Mouse (Mus musculus) B cell, adult 62 days (primary cell): ENCODE results near the gene Snai3. TPM values are rescaled to one million over a fixed set of nuclear protein-coding genes. Genes with fewer than 3 reads are reported as not detected.

Source experiments
- total RNA-seq: library from RNA; stranded (reverse); gene quantifications from 4 replicates; pipeline ENCODE4 v1.2.4, GENCODE M21; 2023

Snai3 gene
- 3.0 to 5.5 TPM (median 3.5 TPM) in 4 replicates for total RNA-seq

DNA sequence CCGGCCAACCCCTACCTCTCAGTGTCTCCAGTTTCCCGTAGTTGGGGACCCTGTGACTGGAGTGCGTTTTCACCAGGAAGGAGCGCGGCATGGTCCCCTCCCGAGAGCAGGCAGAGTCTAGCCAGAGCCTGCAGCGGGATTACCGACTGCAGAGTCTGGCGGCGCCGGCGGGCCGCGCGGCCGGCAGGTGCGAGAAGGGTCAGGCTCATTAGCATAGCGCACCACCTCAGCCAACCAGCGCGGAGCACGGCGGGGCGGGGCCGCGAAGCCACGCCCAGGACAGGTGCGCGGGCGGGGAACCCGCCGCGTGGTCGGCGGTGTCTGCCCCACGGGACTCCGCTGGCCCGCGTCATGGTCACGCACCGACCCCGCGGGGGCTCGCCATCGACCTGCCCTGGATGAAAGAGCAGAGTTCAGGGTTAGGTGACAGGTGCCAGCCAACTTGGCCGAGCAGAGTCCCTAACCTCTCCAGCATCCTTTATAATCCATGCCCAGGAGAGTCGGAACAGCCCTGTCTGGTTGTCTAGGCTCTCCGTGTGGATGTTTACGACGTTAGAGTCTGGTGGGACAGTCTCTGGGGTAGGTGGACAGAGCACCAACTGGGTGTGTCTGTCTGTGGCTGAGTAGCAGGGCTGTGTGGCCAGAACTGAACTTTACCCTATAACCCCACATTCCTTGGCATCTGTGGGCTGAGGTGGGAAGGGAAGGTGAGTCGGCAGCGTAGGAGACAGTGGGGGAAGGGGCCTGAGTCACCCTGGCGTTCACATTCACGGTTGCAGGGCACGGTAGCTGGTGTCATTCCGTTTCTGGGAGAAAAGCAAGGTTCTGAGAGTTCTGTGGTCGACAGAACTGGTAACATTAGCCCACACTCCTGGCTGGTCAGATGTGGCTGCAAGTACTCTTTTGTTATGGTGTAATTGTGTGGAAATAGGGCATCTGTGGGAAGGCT lies at the start of gene Snai3:
Snai3 (minus strand) TSS at position 210 of the 949 bp plus-strand sequence.

DNA sequence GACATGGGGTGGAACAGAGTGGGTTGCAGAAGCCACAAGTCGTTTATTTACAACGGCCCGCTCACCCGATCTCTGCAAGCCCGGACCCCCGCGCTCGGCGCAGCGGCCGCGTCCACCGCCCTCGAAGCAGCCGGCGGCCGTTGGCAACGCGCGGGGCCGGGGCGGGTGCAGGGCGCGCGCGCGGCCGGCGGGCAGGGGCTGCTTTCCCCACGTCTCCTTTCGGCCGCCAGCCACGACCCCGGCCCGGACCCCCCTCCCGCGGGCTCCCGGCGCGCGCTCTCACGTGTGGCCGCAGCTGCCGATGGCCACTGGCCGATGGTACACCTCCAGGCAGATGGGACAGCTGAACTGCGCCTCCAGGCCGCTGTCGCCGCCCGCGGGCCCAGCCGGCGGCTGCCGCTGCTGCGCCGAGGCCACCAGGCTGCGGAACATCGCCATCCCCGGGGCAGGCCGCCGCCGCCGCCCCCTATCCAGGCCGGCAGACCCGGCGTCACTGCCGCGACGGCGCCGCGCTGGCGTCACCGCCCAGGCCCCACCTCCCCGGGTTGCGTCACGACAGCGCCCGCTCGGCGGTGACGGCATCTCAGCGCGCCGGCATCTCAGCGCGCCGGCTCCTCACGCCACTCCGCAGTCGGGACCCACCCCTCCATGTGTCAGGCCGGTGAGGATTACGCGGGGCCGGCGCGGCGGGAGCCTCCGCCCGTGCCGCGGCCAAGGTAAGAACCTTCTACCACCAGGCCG lies 15.2 kb upstream of the Snai3 start, which contains the start of the genes Rnf166 and Ctu2:
Rnf166 (minus strand) TSS at position 485 of the 741 bp plus-strand sequence.
Ctu2 (plus strand) TSS at position 564 of the 741 bp plus-strand sequence.

GRCm38 (mm10) chr8:122443262-122444006 lies 17.1 kb downstream of the Snai3 start, which contains the start of gene Mvd:
Mvd (minus strand) TSS chr8:122443422.

DNA sequence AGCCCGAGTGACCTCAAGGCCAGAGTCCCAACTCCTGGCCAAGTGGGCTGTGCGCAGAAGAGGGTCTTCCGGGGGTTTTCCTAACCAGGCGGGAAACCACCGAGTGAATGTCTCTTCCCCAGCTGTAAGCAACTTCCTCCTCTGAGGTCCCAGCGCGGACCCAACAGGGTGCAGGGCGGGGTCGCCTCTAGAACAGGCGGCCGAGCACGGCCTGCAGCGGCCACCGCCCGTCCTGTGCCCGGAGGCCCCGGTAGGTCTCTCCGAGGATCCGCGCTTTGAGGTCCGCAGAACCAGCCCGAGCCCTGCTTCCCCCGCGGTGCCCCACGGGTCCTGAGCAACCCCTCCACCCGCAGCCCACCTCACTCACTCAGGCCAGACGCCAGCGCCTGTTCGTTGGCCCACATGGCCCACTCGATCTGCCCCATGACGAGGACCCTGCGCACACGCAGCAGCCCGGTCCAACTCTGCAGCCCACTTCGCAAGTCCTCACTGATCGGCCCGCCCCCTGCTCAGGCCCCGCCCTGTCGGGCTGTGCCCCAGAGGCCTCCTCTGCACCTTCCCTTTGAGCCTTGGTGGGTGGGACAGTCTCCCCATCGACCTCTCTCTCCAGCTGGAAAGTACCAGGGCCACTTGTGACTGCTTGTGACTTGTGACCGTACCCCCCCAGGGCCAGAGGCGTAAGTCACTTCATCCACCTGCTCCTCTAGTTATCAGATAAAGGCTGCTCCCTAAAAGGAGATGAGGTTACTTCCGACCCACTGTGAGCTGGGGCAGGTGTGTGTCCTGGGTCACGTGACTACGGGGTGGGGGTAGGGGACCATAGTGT lies 27.9 kb downstream of the Snai3 start, which contains the start of gene Cyba:
Cyba (minus strand) TSS at position 488 of the 826 bp plus-strand sequence.

DNA sequence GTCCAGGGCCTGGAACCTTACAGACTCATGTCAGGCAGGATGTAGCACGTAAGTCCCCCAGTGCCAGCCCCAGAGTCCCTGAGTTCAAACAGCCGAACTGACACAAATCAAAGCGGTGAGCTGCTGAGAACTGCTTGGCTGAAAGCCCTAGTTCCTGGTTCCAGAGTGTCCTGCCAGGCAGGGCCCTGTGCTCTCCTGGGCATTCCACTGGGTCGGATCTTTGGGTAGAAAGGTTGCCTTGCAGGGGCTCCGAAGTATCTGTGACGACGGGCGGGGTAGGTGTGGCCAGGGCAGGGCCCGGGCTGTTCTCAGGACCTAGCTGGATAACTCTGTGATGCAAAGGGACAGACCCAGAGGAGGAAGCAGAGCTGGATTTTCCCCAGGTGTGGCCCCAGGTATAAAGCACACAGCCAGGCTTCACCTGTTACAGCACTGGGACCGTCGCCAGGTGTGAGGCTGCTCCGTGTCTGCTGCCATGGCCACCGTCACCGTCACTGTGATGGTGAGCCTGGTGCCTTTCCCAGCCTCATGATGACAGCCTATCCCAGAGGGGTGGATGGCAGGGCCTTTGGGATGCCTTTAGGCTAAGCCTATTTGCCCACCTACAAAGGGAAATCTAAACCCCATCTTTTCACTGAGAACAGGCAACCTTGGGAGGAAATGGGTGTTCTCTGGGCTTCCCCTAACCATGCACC lies 39.0 kb downstream of the Snai3 start, which contains the start of gene Il17c:
Il17c (plus strand) TSS at position 645 of the 695 bp plus-strand sequence.

Other genes with a start within 250 kb of the Snai3 start
- gene Zfpm1, start 178.6 kb downstream of the Snai3 start, total RNA-seq, result 15.6 to 24.2 TPM (median 19.0 TPM) in 4 replicates
- gene Trhr2, start 100.0 kb downstream of the Snai3 start, total RNA-seq, result not detected in 4 replicates
- gene Zc3h18, start 84.1 kb downstream of the Snai3 start, total RNA-seq, result 104 to 112 TPM (median 110 TPM) in 4 replicates
- gene Il17c, start 38.7 kb downstream of the Snai3 start, total RNA-seq, result 1.2 to 2.1 TPM (median 1.9 TPM) in 3 of 4 replicates, not detected in the other
- 304 to 323 TPM (median 311 TPM) in 4 replicates for gene Cyba, start 27.8 kb downstream of the Snai3 start, total RNA-seq
- 5.4 to 7.5 TPM (median 6.5 TPM) in 4 replicates for gene Mvd, start 17.3 kb downstream of the Snai3 start, total RNA-seq
- gene Rnf166, start 15.3 kb upstream of the Snai3 start, total RNA-seq, result 34.1 to 39.4 TPM (median 36.4 TPM) in 4 replicates
- gene Ctu2, start 15.4 kb upstream of the Snai3 start, total RNA-seq, result 60.9 to 70.8 TPM (median 67.0 TPM) in 4 replicates
- 50.5 to 59.6 TPM (median 55.8 TPM) in 4 replicates for gene Piezo1, start 90.6 kb upstream of the Snai3 start, total RNA-seq
- 161 to 179 TPM (median 171 TPM) in 4 replicates for gene Cdt1, start 107.3 kb upstream of the Snai3 start, total RNA-seq
- gene Aprt, start 116.2 kb upstream of the Snai3 start, total RNA-seq, result 69.4 to 88.1 TPM (median 84.2 TPM) in 4 replicates
- gene Galns, start 150.7 kb upstream of the Snai3 start, total RNA-seq, result 25.2 to 31.3 TPM (median 29.0 TPM) in 4 replicates
- gene Trappc2l, start 150.9 kb upstream of the Snai3 start, total RNA-seq, result 48.6 to 53.8 TPM (median 53.0 TPM) in 4 replicates
- 0.51 to 0.89 TPM in 2 of 4 replicates, not detected in the others for gene Pabpn1l, start 162.0 kb upstream of the Snai3 start, total RNA-seq
- 56.0 to 76.0 TPM (median 63.1 TPM) in 4 replicates for gene Cbfa2t3, start 238.4 kb upstream of the Snai3 start, total RNA-seq